ENCODE assay signal across 24 mouse cellular contexts in genomic region chr8:57955501-57955900, GRCm38 (mm10).
A peak's percentile ranks its signal among the peaks of the same experiment; 100 is the strongest.
DNase-seq lines count a peak whose midpoint lies in the region; ATAC-seq lines count a peak whose summit lies in the region.
"Had no signal": no experiment of that assay in that cellular context is flagged by ENCODE, and none has a peak within 500 bp of the region (broad histone marks: within the 10 kb centered on the region; RNA-seq: fewer than 3 reads in every experiment).

No protein-coding gene starts in this region.

- no peak for ATAC-seq in midbrain, embryonic 13.5 days
- ATAC-seq: forebrain, embryonic 13.5 days; forebrain, embryonic 16.5 days; intestine, postnatal 0 days had no signal

- no peak overlapping the region for H3K4me3 ChIP-seq in midbrain, embryonic 13.5 days (replicated peaks)
- H3K4me3 ChIP-seq: forebrain, embryonic 10.5 days; forebrain, embryonic 13.5 days; heart, adult 2 months; heart, embryonic 10.5 days; heart, embryonic 13.5 days; hindbrain, embryonic 12.5 days; hindbrain, embryonic 15.5 days had no signal

- 87% methylated on average over 7 of the region's 7 CpGs for WGBS in midbrain, embryonic 13.5 days

- no peaks in the 10 kb centered on the region for H3K36me3 ChIP-seq in midbrain, embryonic 13.5 days
- H3K36me3 ChIP-seq: forebrain, embryonic 10.5 days; heart, embryonic 10.5 days; heart, embryonic 13.5 days; hindbrain, embryonic 12.5 days; hindbrain, embryonic 15.5 days had no signal

- H3K4me2 ChIP-seq in midbrain, embryonic 13.5 days (replicated peaks), result no peak overlapping the region
- H3K4me2 ChIP-seq: forebrain, embryonic 13.5 days; heart, embryonic 13.5 days; hindbrain, embryonic 12.5 days; hindbrain, embryonic 15.5 days had no signal

- no peak overlapping the region for H3K9ac ChIP-seq in midbrain, embryonic 13.5 days (replicated peaks)
- H3K9ac ChIP-seq: forebrain, embryonic 13.5 days; heart, embryonic 13.5 days; hindbrain, embryonic 12.5 days; hindbrain, embryonic 15.5 days had no signal

- no peaks in the 10 kb centered on the region for H3K27me3 ChIP-seq in midbrain, embryonic 13.5 days
- H3K27me3 ChIP-seq: forebrain, embryonic 13.5 days; heart, embryonic 13.5 days; hindbrain, embryonic 12.5 days; hindbrain, embryonic 15.5 days had no signal

- peaks cover 13% of the 10 kb centered on the region for H3K4me1 ChIP-seq in midbrain, embryonic 13.5 days (replicated peaks)
- H3K4me1 ChIP-seq: forebrain, embryonic 13.5 days had no signal

- DNase-seq in adrenal gland, adult (ENCODE audit: inconsistent age in 2 of 2, low spot score in 1 of 2), result peak; percentile 39 to 74
- DNase-seq in adrenal gland, postnatal 4 days (ENCODE audit: low spot score in 2 of 2), result no peak
- peak; percentile 35 for DNase-seq in MN1 (ENCODE audit: low spot score)
- DNase-seq in adrenal gland, adult 8-10 months, result peak; percentile 24
- peak; percentile 3 for DNase-seq in adrenal gland, postnatal 25 days
- no peak for DNase-seq in thymus, postnatal 10 days (ENCODE audit: low spot score in 2 of 2)
- DNase-seq in adipocyte (ENCODE audit: low spot score), result no peak
- DNase-seq: cerebellum, adult 11-12 months; cerebellum, adult 8-10 months; cerebellum, postnatal 10 days; gastrocnemius, postnatal 10 days; gastrocnemius, postnatal 36 days; heart, adult 2 months; heart, postnatal 14 days; heart, postnatal 4 days had no signal

- H3K27ac ChIP-seq in midbrain, embryonic 13.5 days, result no peak overlapping the region
- H3K27ac ChIP-seq: forebrain, embryonic 10.5 days; forebrain, embryonic 13.5 days; heart, adult 2 months; heart, embryonic 10.5 days; heart, embryonic 13.5 days; hindbrain, embryonic 12.5 days; hindbrain, embryonic 15.5 days had no signal

- H3K9me3 ChIP-seq in midbrain, embryonic 13.5 days, result no peaks in the 10 kb centered on the region
- H3K9me3 ChIP-seq: forebrain, embryonic 10.5 days; forebrain, embryonic 13.5 days; heart, embryonic 10.5 days; heart, embryonic 13.5 days; hindbrain, embryonic 12.5 days; hindbrain, embryonic 15.5 days had no signal

Comparison
In these comparisons a context has a peak if more than half of its experiments do, and no peak if none do; other contexts are left out.
1. DNase-seq: peak in adrenal gland, adult (2 of 2), MN1 (single experiment), adrenal gland, adult 8-10 months (single experiment) and adrenal gland, postnatal 25 days (single experiment); none in adrenal gland, postnatal 4 days (0 of 2), thymus, postnatal 10 days (0 of 2) and adipocyte (single experiment).